Mouse (Mus musculus) macrophage (primary cell): ENCODE data around the gene Tcf20. TPM values are rescaled to one million over a fixed set of nuclear protein-coding genes. Genes with fewer than 3 reads are reported as not detected.

Experiments
- H3K27ac ChIP-seq: fragments of 350-480 bp; formaldehyde crosslinking; 2 replicates; pipeline ENCODE4 v1.9.0; 2021
- H3K36me3 ChIP-seq: fragments of 350-480 bp; formaldehyde crosslinking; 2 replicates; pipeline ENCODE4 v1.9.0; 2021; ENCODE audit errors: inconsistent target
- H3K4me3 ChIP-seq: fragments of 350-480 bp; formaldehyde crosslinking; 2 replicates; pipeline ENCODE4 v1.9.0; 2021; ENCODE audit errors: inconsistent target
- H3K79me2 ChIP-seq: fragments of 350-480 bp; formaldehyde crosslinking; 2 replicates; pipeline ENCODE4 v1.9.0; 2021; ENCODE audit errors: inconsistent target
- WGBS: methylation state at CpG from one replicate; pipeline ENCODE4 v1.1.7; 2026; ENCODE audit warnings: inconsistent platforms; ENCODE audit not compliant: missing documents; 5-methylcytosine and 5-hydroxymethylcytosine counted together
- polyA plus RNA-seq: library from polyadenylated mRNA; stranded (reverse); fragments of 250-400 nt; gene quantifications from 3 replicates; pipeline ENCODE4 v1.2.4, GENCODE M21; 2018; ENCODE audit warnings: inconsistent platforms

Gene Tcf20
- polyA plus RNA-seq, 1 experiment from 2014 or later, result 18.5 TPM

- Histone ChIP-seq H3K79me2 (no peaks in the 10 kb centered on the region), H3K27ac (no peak overlapping the region), H3K36me3 (no peaks in the 10 kb centered on the region), H3K4me3 (no peak overlapping the region)
- WGBS, result 95% methylated on average over 4 of the region's 4 CpGs
Observed at GRCm38 (mm10) chr15:82932936-82933650, 54.6 kb downstream of the Tcf20 start.

GRCm38 (mm10) chr15:82931436-82931835 is 56.2 kb downstream of the Tcf20 start:
- WGBS, result 92% methylated on average over 5 of the region's 5 CpGs
- Histone ChIP-seq H3K36me3 (no peaks in the 10 kb centered on the region), H3K27ac (no peak overlapping the region), H3K79me2 (no peaks in the 10 kb centered on the region), H3K4me3 (no peak overlapping the region)

GRCm38 (mm10) chr15:82929595-82929994 is 58.1 kb downstream of the Tcf20 start:
- no peak overlapping the region for H3K27ac ChIP-seq
- H3K36me3 ChIP-seq, result no peaks in the 10 kb centered on the region
- WGBS, result 88% methylated on average over 9 of the region's 9 CpGs
- no peaks in the 10 kb centered on the region for H3K79me2 ChIP-seq
- no peak overlapping the region for H3K4me3 ChIP-seq

GRCm38 (mm10) chr15:82928844-82929243 is 58.8 kb downstream of the Tcf20 start:
- no peaks in the 10 kb centered on the region for H3K36me3 ChIP-seq
- WGBS, result 36% methylated on average over 8 of the region's 8 CpGs
- H3K27ac ChIP-seq, result no peak overlapping the region
- no peak overlapping the region for H3K4me3 ChIP-seq
- no peaks in the 10 kb centered on the region for H3K79me2 ChIP-seq

- Histone ChIP-seq H3K79me2 (no peaks in the 10 kb centered on the region), H3K4me3 (no peak overlapping the region), H3K27ac (no peak overlapping the region), H3K36me3 (no peaks in the 10 kb centered on the region)
- 6% methylated on average over 6 of the region's 6 CpGs for WGBS
Observed at GRCm38 (mm10) chr15:82928023-82928422, 59.6 kb downstream of the Tcf20 start.

- H3K4me3 ChIP-seq, result no peak overlapping the region
- no peaks in the 10 kb centered on the region for H3K79me2 ChIP-seq
- H3K27ac ChIP-seq, result no peak overlapping the region
- WGBS, result 96% methylated on average over 5 of the region's 5 CpGs
- H3K36me3 ChIP-seq, result no peaks in the 10 kb centered on the region
Observed at GRCm38 (mm10) chr15:82927057-82927456, 60.6 kb downstream of the Tcf20 start.

GRCm38 (mm10) chr15:82924679-82925425 is 62.8 kb downstream of the Tcf20 start:
- Histone ChIP-seq H3K36me3 (no peaks in the 10 kb centered on the region), H3K79me2 (no peaks in the 10 kb centered on the region), H3K27ac (no peak overlapping the region), H3K4me3 (no peak overlapping the region)
- WGBS, result 55% methylated on average over 11 of the region's 11 CpGs

- H3K36me3 ChIP-seq, result no peaks in the 10 kb centered on the region
- no peak overlapping the region for H3K27ac ChIP-seq
- 67% methylated on average over 5 of the region's 5 CpGs for WGBS
- H3K79me2 ChIP-seq, result no peaks in the 10 kb centered on the region
- H3K4me3 ChIP-seq, result no peak overlapping the region
Observed at GRCm38 (mm10) chr15:82923531-82923930, 64.1 kb downstream of the Tcf20 start.

GRCm38 (mm10) chr15:82922755-82923154 is 64.9 kb downstream of the Tcf20 start:
- no peak overlapping the region for H3K4me3 ChIP-seq
- H3K79me2 ChIP-seq, result no peaks in the 10 kb centered on the region
- no peaks in the 10 kb centered on the region for H3K36me3 ChIP-seq
- H3K27ac ChIP-seq, result no peak overlapping the region
- WGBS, result 52% methylated on average over 2 of the region's 4 CpGs

GRCm38 (mm10) chr15:82922052-82922451 is 65.6 kb downstream of the Tcf20 start:
- no peaks in the 10 kb centered on the region for H3K79me2 ChIP-seq
- no peak overlapping the region for H3K4me3 ChIP-seq
- no peak overlapping the region for H3K27ac ChIP-seq
- 13% methylated on average over 12 of the region's 12 CpGs for WGBS
- no peaks in the 10 kb centered on the region for H3K36me3 ChIP-seq

GRCm38 (mm10) chr15:82921559-82921958 is 66.1 kb downstream of the Tcf20 start:
- Histone ChIP-seq H3K36me3 (no peaks in the 10 kb centered on the region), H3K79me2 (no peaks in the 10 kb centered on the region), H3K4me3 (no peak overlapping the region), H3K27ac (no peak overlapping the region)
- 42% methylated on average over 1 of the region's 1 CpGs for WGBS

- no peak overlapping the region for H3K27ac ChIP-seq
- H3K4me3 ChIP-seq, result no peak overlapping the region
- H3K79me2 ChIP-seq, result no peaks in the 10 kb centered on the region
- 25% methylated on average over 13 of the region's 13 CpGs for WGBS
- H3K36me3 ChIP-seq, result no peaks in the 10 kb centered on the region
Observed at GRCm38 (mm10) chr15:82920895-82921515, 66.7 kb downstream of the Tcf20 start.

- no peak overlapping the region for H3K27ac ChIP-seq
Observed at GRCm38 (mm10) chr15:82917965-82918364, 69.7 kb downstream of the Tcf20 start.

GRCm38 (mm10) chr15:82917207-82917844 is 70.3 kb downstream of the Tcf20 start:
- 81% methylated on average over 27 of the region's 28 CpGs for WGBS
- Histone ChIP-seq H3K4me3 (no peak overlapping the region), H3K27ac (no peak overlapping the region), H3K36me3 (no peaks in the 10 kb centered on the region), H3K79me2 (no peaks in the 10 kb centered on the region)

More at GRCm38 (mm10) chr15:82917965-82918364, 69.7 kb downstream of the Tcf20 start:
- no peaks in the 10 kb centered on the region for H3K79me2 ChIP-seq
- no peaks in the 10 kb centered on the region for H3K36me3 ChIP-seq
- 84% methylated on average over 3 of the region's 3 CpGs for WGBS
- H3K4me3 ChIP-seq, result no peak overlapping the region
